Mouse (Mus musculus): ENCODE measurements around the gene Rbp4.

The Rbp4 gene

GRCm38 (mm10) chr19:38125219-38125610 is at the start of gene Rbp4:
TSS of gene Rbp4 (minus strand) at chr19:38125281.
- TF ChIP-seq GATA4 (IDR thresholded peaks at IDR 0.05; ENCODE audit: insufficient replicate concordance, low read length): no peak

DNA sequence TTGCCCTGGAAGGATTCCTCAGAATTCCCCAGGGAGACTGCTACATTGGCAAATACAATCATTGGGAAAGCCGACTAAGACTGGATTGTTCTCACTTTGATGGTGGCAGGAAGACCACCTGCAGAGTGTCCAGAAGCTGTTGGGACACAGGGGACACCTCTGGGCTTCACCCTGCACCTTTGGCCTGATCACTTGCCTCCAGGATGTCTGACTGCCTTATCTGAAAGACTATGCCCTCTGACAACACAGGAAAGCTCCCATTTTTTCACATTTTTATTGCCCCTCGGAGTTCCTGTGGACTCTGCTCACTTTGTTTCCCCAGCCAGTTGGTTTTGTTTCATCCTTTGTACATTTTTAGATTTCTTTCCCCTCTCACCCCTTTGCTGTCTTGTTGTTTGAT is 39.6 kb upstream of the Rbp4 start:
- TF ChIP-seq GATA4 (IDR thresholded peaks at IDR 0.05; ENCODE audit: insufficient replicate concordance, low read length): no peak

- TF ChIP-seq GATA4 (IDR thresholded peaks at IDR 0.05; ENCODE audit: insufficient replicate concordance, low read length): no peak
These were observed 36.7 kb upstream of the Rbp4 start for GRCm38 (mm10) chr19:38161648-38162354.

DNA sequence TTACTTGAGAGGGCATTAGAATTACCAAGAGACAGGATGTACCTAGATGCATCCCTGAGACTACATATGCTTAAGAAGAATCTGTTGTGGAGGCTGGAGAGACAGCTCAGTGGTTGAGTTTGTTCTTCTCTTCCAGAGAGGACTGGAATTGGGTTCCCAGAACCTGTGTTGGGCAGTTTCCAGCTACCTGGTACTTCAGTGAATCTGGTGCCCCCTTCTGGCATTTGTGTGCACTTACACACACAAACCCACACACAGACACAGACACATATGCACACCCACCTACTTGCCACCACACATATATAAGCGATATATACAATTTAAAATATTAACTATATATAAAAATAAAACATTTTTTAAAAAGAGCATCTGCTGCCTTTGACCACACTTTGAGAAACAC is 31.2 kb upstream of the Rbp4 start:
- no peak for TF ChIP-seq GATA4 (IDR thresholded peaks at IDR 0.05; ENCODE audit: insufficient replicate concordance, low read length)

DNA sequence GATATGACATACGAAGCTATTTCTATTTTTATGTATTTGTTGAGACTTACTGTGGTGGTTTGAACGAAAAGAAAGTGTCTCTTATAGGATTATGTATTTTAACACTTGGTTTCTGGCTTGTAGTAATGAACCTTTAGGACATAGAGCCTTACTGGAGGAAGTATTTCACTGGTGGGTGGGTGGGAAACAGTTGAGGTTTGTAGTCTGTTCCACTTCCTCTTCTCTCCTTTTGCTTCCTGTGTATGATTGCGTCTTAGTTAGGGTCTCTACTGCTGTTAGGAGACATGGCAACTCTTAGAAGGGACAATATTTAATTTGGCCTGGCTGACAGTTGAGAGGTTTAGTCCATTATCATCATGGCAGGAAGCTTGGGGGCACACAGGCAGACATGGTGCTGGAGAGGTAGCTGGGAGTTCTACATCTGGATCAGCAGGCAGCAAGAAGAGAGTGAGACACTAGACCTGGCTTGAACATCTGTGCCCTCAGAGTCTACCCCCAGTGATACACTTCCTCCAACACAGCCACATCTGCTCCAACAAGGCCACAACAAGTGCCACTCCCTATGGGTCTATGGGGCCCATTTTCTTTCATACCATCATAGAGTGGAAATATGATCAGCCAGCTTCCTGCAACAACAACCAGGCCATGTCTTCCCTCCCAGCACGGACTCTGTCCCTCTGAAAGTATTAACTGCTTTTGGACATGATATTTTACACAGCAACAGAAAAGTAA is 18.6 kb upstream of the Rbp4 start:
- no peak for TF ChIP-seq GATA4 (IDR thresholded peaks at IDR 0.05; ENCODE audit: insufficient replicate concordance, low read length)

- TF ChIP-seq GATA4 (IDR thresholded peaks at IDR 0.05; ENCODE audit: insufficient replicate concordance, low read length): no peak
These were observed 9.7 kb upstream of the Rbp4 start for GRCm38 (mm10) chr19:38134806-38135205.

- no peak for TF ChIP-seq GATA4 (IDR thresholded peaks at IDR 0.05; ENCODE audit: insufficient replicate concordance, low read length)
These were observed 8.9 kb upstream of the Rbp4 start for GRCm38 (mm10) chr19:38133986-38134385.

DNA sequence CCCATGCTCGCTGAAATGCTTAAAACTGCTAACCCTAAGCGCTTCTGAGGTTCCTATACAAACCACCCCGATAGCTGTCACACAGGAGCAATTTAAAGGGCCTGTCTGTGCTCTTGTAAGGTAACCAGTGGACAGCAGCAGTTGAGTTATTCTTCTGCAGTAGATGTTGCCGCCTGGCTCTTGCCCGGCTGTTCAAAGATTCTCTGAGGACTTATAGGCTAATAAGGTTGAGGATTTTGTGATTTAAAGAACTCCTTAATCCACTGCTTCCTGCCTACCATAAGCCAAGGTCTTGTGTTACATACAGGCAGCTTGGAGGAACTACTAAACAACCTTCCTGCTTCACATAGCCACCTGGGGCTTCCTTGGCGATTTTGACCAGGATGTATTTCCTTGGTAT is 7.4 kb upstream of the Rbp4 start, which contains the start of gene Pde6c:
Gene Pde6c, plus strand, starts transcription at position 301 of the 400 bp plus-strand sequence.
- TF ChIP-seq GATA4 (IDR thresholded peaks at IDR 0.05; ENCODE audit: insufficient replicate concordance, low read length): no peak

- TF ChIP-seq GATA4 (IDR thresholded peaks at IDR 0.05; ENCODE audit: insufficient replicate concordance, low read length): no peak
These were observed 1.6 kb upstream of the Rbp4 start for GRCm38 (mm10) chr19:38126656-38127055.

DNA sequence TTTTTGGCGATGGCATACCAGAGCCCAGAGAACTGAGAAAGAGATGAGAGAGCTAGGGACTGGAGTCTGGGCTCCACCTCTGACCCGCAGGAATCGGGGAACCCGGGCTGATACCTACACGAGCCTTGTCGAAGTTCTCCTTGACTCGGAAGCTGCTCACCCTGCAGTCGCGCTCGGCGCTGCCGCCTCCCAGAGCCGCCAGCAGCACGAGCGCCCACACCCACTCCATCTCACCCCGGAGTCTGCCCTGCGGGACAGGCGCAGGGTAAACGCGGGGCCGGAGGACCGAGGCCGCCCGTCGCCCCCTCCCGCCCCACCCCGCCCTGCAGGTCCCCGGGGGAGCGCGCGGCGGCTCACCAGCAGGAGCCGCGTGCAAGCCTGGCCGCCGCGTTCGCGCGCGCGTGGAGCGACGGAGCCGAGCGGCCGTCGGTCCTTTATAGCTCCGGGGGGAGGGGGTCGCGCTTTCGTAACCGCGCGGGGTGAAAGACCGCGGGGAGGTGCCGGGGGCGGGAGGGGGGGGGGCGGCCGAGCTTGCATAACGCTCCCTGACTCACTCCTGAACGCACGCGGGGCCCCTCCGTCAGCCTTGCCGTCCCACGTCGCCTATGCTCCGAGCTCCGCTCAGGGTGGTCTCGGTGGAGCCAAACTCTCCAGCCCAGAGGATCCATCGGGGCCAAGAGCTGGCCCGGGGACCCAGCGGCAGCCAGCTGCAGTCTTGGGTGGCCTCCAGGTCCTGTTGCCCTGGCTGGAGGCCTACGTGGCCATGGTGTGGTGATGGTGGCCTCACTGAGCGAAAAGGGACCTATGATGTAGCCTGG is 471 bp downstream of the Rbp4 start:
- TF ChIP-seq GATA4 (IDR thresholded peaks at IDR 0.05; ENCODE audit: insufficient replicate concordance, low read length): no peak

DNA sequence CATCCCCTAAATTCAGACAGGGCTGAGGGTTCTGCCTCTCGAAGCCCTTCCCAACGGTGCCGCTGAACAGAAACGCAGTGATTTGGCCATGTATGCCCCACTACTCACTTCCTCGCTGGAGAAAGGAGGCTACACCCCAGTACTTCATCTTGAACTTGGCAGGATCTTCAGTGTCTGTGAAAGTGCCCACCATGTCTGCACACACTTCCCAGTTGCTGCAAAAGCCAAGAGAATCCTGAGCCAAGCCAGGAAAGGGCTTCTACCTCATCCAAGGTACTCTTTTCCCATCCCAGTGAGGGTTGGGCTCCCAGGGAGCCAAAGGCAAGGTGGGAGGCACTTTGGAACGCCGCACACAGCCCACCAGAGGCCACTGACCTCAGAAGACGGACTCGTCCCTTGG is 1.2 kb downstream of the Rbp4 start:
- no peak for TF ChIP-seq GATA4 (IDR thresholded peaks at IDR 0.05; ENCODE audit: insufficient replicate concordance, low read length)

DNA sequence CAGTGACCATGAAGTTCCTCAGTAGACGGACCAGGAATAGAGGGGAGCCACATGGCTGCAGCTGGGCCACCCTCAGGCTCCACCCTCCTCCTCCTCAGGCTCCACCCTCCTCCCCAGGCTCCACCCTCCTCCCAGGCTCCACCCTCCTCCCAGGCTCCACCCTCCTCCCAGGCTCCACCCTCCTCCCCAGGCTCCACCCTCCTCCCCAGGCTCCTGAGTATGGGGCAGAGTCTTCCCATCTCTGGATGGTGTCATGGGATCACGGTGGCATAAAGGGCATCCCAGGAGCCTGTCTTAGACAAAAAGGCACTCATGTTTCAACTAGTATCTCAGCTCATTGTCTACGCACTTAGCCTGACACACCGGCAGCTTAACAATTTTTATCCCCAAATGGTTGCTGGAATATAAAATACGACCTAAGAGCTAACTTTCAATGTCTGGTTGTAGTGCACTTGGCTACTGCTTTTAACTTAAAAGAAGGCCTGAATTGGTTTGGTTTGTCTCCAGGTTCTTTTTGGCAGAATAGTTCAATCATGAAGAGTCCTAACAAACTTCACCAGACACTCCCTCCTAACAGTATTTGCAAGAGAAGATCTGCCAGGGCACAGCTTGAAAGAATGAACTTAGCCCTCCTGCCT is 4.8 kb downstream of the Rbp4 start:
- TF ChIP-seq GATA4 (IDR thresholded peaks at IDR 0.05; ENCODE audit: insufficient replicate concordance, low read length): no peak

DNA sequence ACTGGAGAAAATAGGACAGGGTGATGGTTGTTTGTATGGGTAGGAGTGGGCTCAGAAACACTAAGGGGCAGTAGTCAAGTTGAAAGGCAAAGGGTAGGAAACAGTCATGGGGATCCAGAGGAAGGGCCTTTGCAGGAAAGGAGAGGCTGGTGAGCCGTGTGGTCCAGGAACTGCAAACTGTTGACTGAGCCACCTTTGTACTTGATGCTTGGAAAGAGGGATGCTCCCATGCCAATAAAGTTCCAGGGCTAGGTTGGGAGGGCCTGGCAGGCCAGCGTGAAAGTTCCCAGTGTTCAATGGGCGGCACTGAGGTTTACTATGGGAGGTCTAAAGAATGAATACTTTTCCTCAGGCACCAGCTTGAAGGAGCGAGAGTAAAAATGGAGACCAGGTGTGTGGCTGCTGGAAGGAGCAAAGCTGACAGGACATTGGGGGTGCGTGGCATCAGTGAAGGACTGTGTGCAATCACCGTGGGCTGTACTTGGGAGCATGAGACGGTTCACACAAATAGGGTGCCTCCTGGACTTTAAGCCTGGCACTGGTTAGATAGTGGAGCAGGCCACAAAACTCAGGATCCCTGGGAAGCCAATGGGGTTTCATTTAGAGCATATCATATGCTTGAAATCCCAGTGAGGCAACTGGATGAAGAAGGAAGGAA is 10.1 kb downstream of the Rbp4 start:
- TF ChIP-seq GATA4 (IDR thresholded peaks at IDR 0.05; ENCODE audit: insufficient replicate concordance, low read length): no peak

GRCm38 (mm10) chr19:38112575-38112974 is 12.5 kb downstream of the Rbp4 start:
- no peak for TF ChIP-seq GATA4 (IDR thresholded peaks at IDR 0.05; ENCODE audit: insufficient replicate concordance, low read length)

DNA sequence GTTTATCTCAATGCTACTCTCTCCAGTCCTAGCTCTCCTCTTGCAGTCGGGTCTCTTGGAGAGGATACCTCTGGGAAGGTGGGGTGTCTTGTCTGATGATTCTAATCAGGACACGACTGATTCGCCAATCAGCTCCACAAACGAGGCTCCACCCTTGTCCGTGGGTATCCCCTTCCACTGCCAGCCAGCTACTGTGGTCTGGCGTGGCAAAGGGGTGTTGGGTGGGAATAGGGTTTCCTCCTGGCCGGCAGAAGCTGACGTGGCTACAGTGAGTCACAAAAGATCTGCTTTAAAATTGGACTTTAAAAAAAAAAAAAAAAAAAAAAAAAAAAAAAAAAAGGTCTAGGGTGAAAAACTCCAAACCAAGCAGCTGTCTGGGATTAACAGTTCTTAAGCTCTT is 14.0 kb downstream of the Rbp4 start:
- no peak for TF ChIP-seq GATA4 (IDR thresholded peaks at IDR 0.05; ENCODE audit: insufficient replicate concordance, low read length)
